Mouse (Mus musculus) gastrocnemius, postnatal 36 days (tissue): Measurements from ENCODE around the gene Pex11b. TPM values are rescaled to one million over a fixed set of nuclear protein-coding genes. Genes with fewer than 3 reads are reported as not detected.

Experiments
- total RNA-seq, 2 experiments: library from RNA; stranded (reverse); gene quantifications; 2 replicates each; pipeline ENCODE4 v1.2.3; 2021

Pex11b gene
- total RNA-seq, 2 experiments from 2014 or later, result 20.0 to 25.5 TPM

Other genes starting within 250 kb of the Pex11b start
- gene BC107364, start 183.1 kb upstream of the Pex11b start, total RNA-seq, result not detected
- 100 to 1,000 TPM; 612 to 621 TPM for gene Hfe2, start 110.2 kb upstream of the Pex11b start, total RNA-seq
- gene Txnip, start 77.4 kb upstream of the Pex11b start, total RNA-seq, result 100 to 1,000 TPM; 572 to 620 TPM
- gene Gm16253, start 58.4 kb upstream of the Pex11b start, total RNA-seq, result 1 to 10 TPM; 1.4 to 2.4 TPM
- 10 to 100 TPM; 36.7 to 41.4 TPM for gene Polr3gl, start 41.2 kb upstream of the Pex11b start, total RNA-seq
- under 1 TPM; 0.59 to 0.92 TPM for gene Ankrd34a, start 38.7 kb upstream of the Pex11b start, total RNA-seq
- gene Lix1l, start 34.2 kb upstream of the Pex11b start, total RNA-seq, result 1 to 10 TPM; 5.5 to 6.3 TPM
- gene Rbm8a, start 5.4 kb upstream of the Pex11b start, total RNA-seq, result 10 to 100 TPM; 19.9 to 29.7 TPM
- gene Gm42957, start 98 bp downstream of the Pex11b start, total RNA-seq, result under 1 TPM in 1 of 2 experiments, not detected in 1; 0.20 TPM
- 1 to 10 TPM in 1 of 2 experiments, under 1 TPM in 1; 0.84 to 1.2 TPM for gene Itga10, start 10.2 kb downstream of the Pex11b start, total RNA-seq
- under 1 TPM; 0.35 to 0.92 TPM for gene Ankrd35, start 34.8 kb downstream of the Pex11b start, total RNA-seq
- 1 to 10 TPM; 6.5 to 7.3 TPM for gene Pias3, start 61.0 kb downstream of the Pex11b start, total RNA-seq
- 1 to 10 TPM in 1 of 2 experiments, under 1 TPM in 1; 0.42 to 1.1 TPM for gene Nudt17, start 73.2 kb downstream of the Pex11b start, total RNA-seq
- gene Polr3c, start 92.3 kb downstream of the Pex11b start, total RNA-seq, result 10 to 100 TPM; 18.1 to 19.9 TPM
- 10 to 100 TPM; 76.2 to 86.5 TPM for gene Rnf115, start 92.3 kb downstream of the Pex11b start, total RNA-seq
- not detected for gene Pdzk1, start 193.9 kb downstream of the Pex11b start, total RNA-seq
- not detected for gene Cd160, start 194.0 kb downstream of the Pex11b start, total RNA-seq